Mouse (Mus musculus): ENCODE results near the gene Olfr347. TPM values are rescaled to one million over a fixed set of nuclear protein-coding genes. Genes with fewer than 3 reads are reported as not detected.

The Olfr347 gene
- total RNA-seq (2012; rRNA removed): not detected in 2 replicates

GRCm38 (mm10) chr2:36731602-36732001 is at the start of gene Olfr347:
TSS of gene Olfr347 (plus strand) at chr2:36731902.
- no peak within 1 kb of the TSS for H3K9ac ChIP-seq (ENCODE audit: insufficient read depth, low read depth, low read length, poor library complexity, severe bottlenecking)
- TF ChIP-seq HCFC1 (IDR thresholded peaks at IDR 0.05; ENCODE audit: borderline replicate concordance, insufficient read depth, low read length) (no peak), MAFK (IDR thresholded peaks at IDR 0.05; ENCODE audit: insufficient read depth, low read depth, low read length) (no peak), ZNF384 (IDR thresholded peaks at IDR 0.05; ENCODE audit: low read depth, low read length) (no peak), CHD2 (IDR thresholded peaks at IDR 0.05; ENCODE audit: low read depth, low read length) (no peak), ZC3H11A (IDR thresholded peaks at IDR 0.05; ENCODE audit: borderline replicate concordance, low read depth, low read length) (no peak)
- no peaks in the 10 kb centered on the region for H3K4me1 ChIP-seq (ENCODE audit: control insufficient read depth in 2 of 2, insufficient read depth in 2 of 2, low read length in 2 of 2, poor library complexity in 1 of 2)
- no peaks in the 10 kb centered on the region for H3K36me3 ChIP-seq (ENCODE audit: control insufficient read depth, insufficient read depth, low read length, poor library complexity, severe bottlenecking)
- no peaks in the 10 kb centered on the region for H3K9me3 ChIP-seq (ENCODE audit: control insufficient read depth, insufficient read depth, low read depth, low read length)
- no peak for DNase-seq (ENCODE audit: low read depth, low spot score)
- H3K27ac ChIP-seq (ENCODE audit: insufficient read depth, low read depth, low read length, poor library complexity, severe bottlenecking): no peak within 1 kb of the TSS
- in situ Hi-C loops (cut with MboI; ENCODE audit: low sequenced_read_pairs in 2 of 2, unreplicated experiment in 2 of 2): no loop called here
- H3K4me3 ChIP-seq (ENCODE audit: insufficient read depth in 1 of 2, low read depth in 1 of 2, low read length in 2 of 2, poor library complexity in 1 of 2, severe bottlenecking in 1 of 2): no peak within 1 kb of the TSS

GRCm38 (mm10) chr2:36685488-36685887 is 46.2 kb upstream of the Olfr347 start, which contains the start of gene Olfr346:
TSS of gene Olfr346 (plus strand) at chr2:36685788.
- H3K9me3 ChIP-seq (ENCODE audit: control insufficient read depth, insufficient read depth, low read depth, low read length): no peaks in the 10 kb centered on the region
- in situ Hi-C loops (cut with MboI; ENCODE audit: low sequenced_read_pairs in 2 of 2, unreplicated experiment in 2 of 2): no loop called here

GRCm38 (mm10) chr2:36736226-36736625 is 4.5 kb downstream of the Olfr347 start:
- peak; percentile 28 for DNase-seq (ENCODE audit: low read depth, low spot score)
- in situ Hi-C loops (cut with MboI; ENCODE audit: low sequenced_read_pairs in 2 of 2, unreplicated experiment in 2 of 2): no loop called here
- Histone ChIP-seq H3K4me1 (ENCODE audit: control insufficient read depth in 2 of 2, insufficient read depth in 2 of 2, low read length in 2 of 2, poor library complexity in 1 of 2) (no peaks in the 10 kb centered on the region), H3K27ac (ENCODE audit: insufficient read depth, low read depth, low read length, poor library complexity, severe bottlenecking) (no peak overlapping the region), H3K9ac (ENCODE audit: insufficient read depth, low read depth, low read length, poor library complexity, severe bottlenecking) (no peak overlapping the region), H3K36me3 (ENCODE audit: control insufficient read depth, insufficient read depth, low read length, poor library complexity, severe bottlenecking) (no peaks in the 10 kb centered on the region), H3K9me3 (ENCODE audit: control insufficient read depth, insufficient read depth, low read depth, low read length) (no peaks in the 10 kb centered on the region), H3K4me3 (ENCODE audit: insufficient read depth in 1 of 2, low read depth in 1 of 2, low read length in 2 of 2, poor library complexity in 1 of 2, severe bottlenecking in 1 of 2) (no peak overlapping the region)
- TF ChIP-seq CHD2 (IDR thresholded peaks at IDR 0.05; ENCODE audit: low read depth, low read length): no peak
- TF ChIP-seq ZC3H11A (IDR thresholded peaks at IDR 0.05; ENCODE audit: borderline replicate concordance, low read depth, low read length): peak; percentile 49; the same call in 1 of the 2 replicates

More at GRCm38 (mm10) chr2:36685488-36685887, 46.2 kb upstream of the Olfr347 start, which contains the start of gene Olfr346:
- TF ChIP-seq CHD2 (IDR thresholded peaks at IDR 0.05; ENCODE audit: low read depth, low read length): no peak
- no peak for TF ChIP-seq HCFC1 (IDR thresholded peaks at IDR 0.05; ENCODE audit: borderline replicate concordance, insufficient read depth, low read length)
- no peak for TF ChIP-seq ZC3H11A (IDR thresholded peaks at IDR 0.05; ENCODE audit: borderline replicate concordance, low read depth, low read length)
- TF ChIP-seq ZNF384 (IDR thresholded peaks at IDR 0.05; ENCODE audit: low read depth, low read length): no peak
- TF ChIP-seq MAFK (IDR thresholded peaks at IDR 0.05; ENCODE audit: insufficient read depth, low read depth, low read length): no peak
- Histone ChIP-seq H3K4me1 (ENCODE audit: control insufficient read depth in 2 of 2, insufficient read depth in 2 of 2, low read length in 2 of 2, poor library complexity in 1 of 2) (no peaks in the 10 kb centered on the region), H3K36me3 (ENCODE audit: control insufficient read depth, insufficient read depth, low read length, poor library complexity, severe bottlenecking) (no peaks in the 10 kb centered on the region), H3K9ac (ENCODE audit: insufficient read depth, low read depth, low read length, poor library complexity, severe bottlenecking) (no peak within 1 kb of the TSS), H3K27ac (ENCODE audit: insufficient read depth, low read depth, low read length, poor library complexity, severe bottlenecking) (no peak within 1 kb of the TSS), H3K4me3 (ENCODE audit: insufficient read depth in 1 of 2, low read depth in 1 of 2, low read length in 2 of 2, poor library complexity in 1 of 2, severe bottlenecking in 1 of 2) (no peak within 1 kb of the TSS)
- no peak for DNase-seq (ENCODE audit: low read depth, low spot score)

- Histone ChIP-seq H3K36me3 (ENCODE audit: control insufficient read depth, insufficient read depth, low read length, poor library complexity, severe bottlenecking) (no peaks in the 10 kb centered on the region), H3K4me1 (ENCODE audit: control insufficient read depth in 2 of 2, insufficient read depth in 2 of 2, low read length in 2 of 2, poor library complexity in 1 of 2) (no peaks in the 10 kb centered on the region), H3K9ac (ENCODE audit: insufficient read depth, low read depth, low read length, poor library complexity, severe bottlenecking) (no peak within 1 kb of the TSS), H3K27ac (ENCODE audit: insufficient read depth, low read depth, low read length, poor library complexity, severe bottlenecking) (no peak within 1 kb of the TSS), H3K4me3 (ENCODE audit: insufficient read depth in 1 of 2, low read depth in 1 of 2, low read length in 2 of 2, poor library complexity in 1 of 2, severe bottlenecking in 1 of 2) (no peak within 1 kb of the TSS), H3K9me3 (ENCODE audit: control insufficient read depth, insufficient read depth, low read depth, low read length) (no peaks in the 10 kb centered on the region)
- DNase-seq (ENCODE audit: low read depth, low spot score): no peak
- in situ Hi-C loops (cut with MboI; ENCODE audit: low sequenced_read_pairs in 2 of 2, unreplicated experiment in 2 of 2): no loop called here
- TF ChIP-seq CHD2 (IDR thresholded peaks at IDR 0.05; ENCODE audit: low read depth, low read length): no peak
- no peak for TF ChIP-seq ZC3H11A (IDR thresholded peaks at IDR 0.05; ENCODE audit: borderline replicate concordance, low read depth, low read length)
- TF ChIP-seq ZNF384 (IDR thresholded peaks at IDR 0.05; ENCODE audit: low read depth, low read length): no peak
- no peak for TF ChIP-seq MAFK (IDR thresholded peaks at IDR 0.05; ENCODE audit: insufficient read depth, low read depth, low read length)
- no peak for TF ChIP-seq HCFC1 (IDR thresholded peaks at IDR 0.05; ENCODE audit: borderline replicate concordance, insufficient read depth, low read length)
Measured at GRCm38 (mm10) chr2:36783976-36784375, 52.3 kb downstream of the Olfr347 start, which contains the start of gene Olfr348. TSS of gene Olfr348 (plus strand) at chr2:36784276.

Other genes starting within 250 kb of the Olfr347 start
- gene Olfr341, start 249.4 kb upstream of the Olfr347 start, total RNA-seq (2012; rRNA removed): not detected in 2 replicates
- not detected in 2 replicates for gene Olfr342, start 206.9 kb upstream of the Olfr347 start, total RNA-seq (2012; rRNA removed)
- gene Olfr344, start 165.2 kb upstream of the Olfr347 start, total RNA-seq (2012; rRNA removed): not detected in 2 replicates
- gene Olfr345, start 91.9 kb upstream of the Olfr347 start, total RNA-seq (2012; rRNA removed): not detected in 2 replicates
- gene Olfr346, start 46.1 kb upstream of the Olfr347 start, total RNA-seq (2012; rRNA removed): not detected in 2 replicates
- not detected in 2 replicates for gene Olfr348, start 52.4 kb downstream of the Olfr347 start, total RNA-seq (2012; rRNA removed)
- not detected in 2 replicates for gene Olfr50, start 58.6 kb downstream of the Olfr347 start, total RNA-seq (2012; rRNA removed)
- not detected in 2 replicates for gene Olfr3, start 85.1 kb downstream of the Olfr347 start, total RNA-seq (2012; rRNA removed)
- gene Olfr350, start 114.4 kb downstream of the Olfr347 start, total RNA-seq (2012; rRNA removed): not detected in 2 replicates
- not detected in 2 replicates for gene Olfr351, start 130.8 kb downstream of the Olfr347 start, total RNA-seq (2012; rRNA removed)
- not detected in 2 replicates for gene Olfr352, start 136.6 kb downstream of the Olfr347 start, total RNA-seq (2012; rRNA removed)
- gene Olfr353, start 161.0 kb downstream of the Olfr347 start, total RNA-seq (2012; rRNA removed): not detected in 2 replicates
- not detected in 2 replicates for gene Olfr354, start 173.8 kb downstream of the Olfr347 start, total RNA-seq (2012; rRNA removed)
- not detected in 2 replicates for gene Olfr355, start 197.0 kb downstream of the Olfr347 start, total RNA-seq (2012; rRNA removed)
- gene Olfr356, start 205.2 kb downstream of the Olfr347 start, total RNA-seq (2012; rRNA removed): not detected in 2 replicates